Mouse (Mus musculus) midbrain, embryonic 10.5 days (tissue): ENCODE data around the gene Aen. TPM values are rescaled to one million over a fixed set of nuclear protein-coding genes. Genes with fewer than 3 reads are reported as not detected.

Source experiments
- DNase-seq: peaks from one replicate; pipeline ENCODE4 v3.0.0-alpha.2; 2017; ENCODE audit warnings: low spot score
- H3K27ac ChIP-seq: fragments of 300-500 bp; sonication (generic); replicated peaks from 2 replicates; pipeline ENCODE4 v1.5.1; 2016; ENCODE audit warnings: mild to moderate bottlenecking
- H3K27me3 ChIP-seq: fragments of 300-500 bp; sonication (generic); 2 replicates; pipeline ENCODE4 v1.6.1; 2016; ENCODE audit warnings: low read depth, mild to moderate bottlenecking; ENCODE audit not compliant: poor library complexity, severe bottlenecking
- H3K36me3 ChIP-seq: fragments of 300-500 bp; sonication (generic); 2 replicates; pipeline ENCODE4 v1.6.1; 2016; ENCODE audit warnings: mild to moderate bottlenecking, moderate library complexity
- H3K4me1 ChIP-seq: fragments of 300-500 bp; sonication (generic); 2 replicates; pipeline ENCODE4 v1.6.1; 2016
- H3K4me3 ChIP-seq: fragments of 300-500 bp; sonication (generic); 2 replicates; pipeline ENCODE4 v1.5.1; 2016; ENCODE audit warnings: mild to moderate bottlenecking, moderate library complexity
- H3K9me3 ChIP-seq: fragments of 300-500 bp; sonication (generic); replicated peaks from 2 replicates; pipeline ENCODE4 v1.6.1; 2016; ENCODE audit warnings: mild to moderate bottlenecking
- WGBS: fragments of 180-500 bp; shearing (Covaris S2); methylation state at CpG from one replicate; pipeline ENCODE4 v1.1.7; 2016; 5-methylcytosine and 5-hydroxymethylcytosine counted together
- polyA plus RNA-seq: library from polyadenylated mRNA; unstranded; fragments of >200 nt; fragmentation: Nextera tagmentation; extraction: Ambion mirVana; gene quantifications from 2 replicates; pipeline ENCODE4 v1.2.1, GENCODE M21; 2016

The Aen gene
- polyA plus RNA-seq, 1 experiment from 2014 or later, result 76.5 TPM

DNA sequence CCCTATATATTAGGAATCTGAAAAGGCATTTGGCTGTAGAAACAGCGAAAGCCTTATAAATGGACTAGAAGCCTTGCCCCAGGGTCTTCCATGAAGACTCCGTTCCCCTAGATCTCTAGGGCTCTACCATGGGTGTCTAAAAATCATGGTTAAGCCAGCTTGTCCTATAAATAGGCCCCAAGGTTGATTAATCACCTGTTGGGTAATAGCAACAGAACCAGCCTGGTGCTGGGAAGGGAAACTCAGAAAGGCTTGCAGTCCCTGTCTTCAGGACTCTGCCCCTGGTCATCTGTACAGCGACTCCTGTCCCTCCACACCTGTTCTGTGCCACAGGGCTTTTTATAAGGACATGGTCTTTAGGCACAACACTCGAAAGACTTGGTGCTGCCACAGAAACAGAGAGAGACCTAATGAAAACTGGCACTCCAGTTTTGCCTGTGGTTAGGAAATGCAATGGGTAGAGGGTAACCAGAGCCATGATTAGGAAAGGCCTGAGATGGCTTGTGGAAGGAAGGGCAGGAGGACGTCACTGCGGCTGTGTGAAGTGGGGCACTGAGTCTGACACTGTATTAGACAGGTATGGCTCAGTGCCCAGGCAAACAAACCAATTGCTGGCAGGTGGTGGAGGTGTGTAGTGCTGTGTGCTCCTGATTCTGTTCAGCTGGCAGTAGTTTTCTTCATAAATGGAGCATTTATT is 7.7 kb downstream of the Aen start:
- DNase-seq, result no peak

DNA sequence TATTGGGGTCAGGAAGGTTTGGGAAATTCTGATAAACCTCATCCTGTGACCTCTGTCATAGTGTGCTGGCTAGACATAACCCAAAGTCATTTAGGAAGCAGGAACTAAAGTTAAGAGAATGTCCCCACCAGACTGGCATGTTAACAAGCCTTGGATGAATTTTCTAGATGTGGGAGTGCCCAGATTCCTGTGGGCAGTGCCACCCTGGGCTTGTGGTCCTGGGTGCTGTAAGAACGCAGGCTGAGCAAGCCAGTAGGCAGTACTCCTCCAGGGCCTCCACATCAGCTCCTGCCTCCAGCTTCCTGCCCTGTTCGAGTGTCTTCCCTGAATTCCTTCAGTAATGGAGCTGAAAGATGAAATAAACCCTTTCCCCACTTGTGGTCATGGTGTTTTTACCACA is 8.5 kb downstream of the Aen start:
- H3K36me3 ChIP-seq, result peaks cover 69% of the 10 kb centered on the region

More for the DNA sequence above, 7.7 kb downstream of the Aen start:
- H3K27ac ChIP-seq, result no peak overlapping the region
- peaks cover 65% of the 10 kb centered on the region for H3K36me3 ChIP-seq
- H3K9me3 ChIP-seq, result no peaks in the 10 kb centered on the region
- H3K4me1 ChIP-seq, result no peaks in the 10 kb centered on the region
- no peak overlapping the region for H3K4me3 ChIP-seq
- H3K27me3 ChIP-seq, result no peaks in the 10 kb centered on the region
- 97% methylated on average over 6 of the region's 6 CpGs for WGBS

DNA sequence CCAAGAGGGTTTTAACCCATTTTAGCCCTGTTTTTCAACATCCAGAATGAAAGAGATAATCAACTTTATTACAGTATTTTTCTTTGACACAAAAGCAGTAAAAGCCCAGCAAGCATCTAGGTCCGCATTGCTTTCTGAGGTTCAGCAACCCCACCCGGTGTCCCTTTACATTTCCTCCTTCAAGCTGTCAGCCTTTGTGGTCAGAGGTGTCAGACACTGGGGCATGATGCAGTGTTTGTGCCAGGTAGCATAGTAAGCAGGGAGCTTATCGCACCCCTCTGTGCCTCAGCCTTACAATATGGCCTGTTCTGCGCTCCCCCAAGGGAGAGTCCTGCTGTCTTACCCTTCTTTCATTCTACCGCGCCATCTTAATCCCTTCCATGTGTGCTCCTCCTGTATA is 13.4 kb downstream of the Aen start:
- peaks cover 56% of the 10 kb centered on the region for H3K36me3 ChIP-seq
- DNase-seq, result no peak
- WGBS, result 86% methylated on average over 6 of the region's 6 CpGs

More for the DNA sequence above, 8.5 kb downstream of the Aen start:
- no peaks in the 10 kb centered on the region for H3K9me3 ChIP-seq
- H3K4me1 ChIP-seq, result no peaks in the 10 kb centered on the region
- H3K27ac ChIP-seq, result no peak overlapping the region
- no peak overlapping the region for H3K4me3 ChIP-seq
- WGBS, result 96% methylated on average over 2 of the region's 2 CpGs
- no peaks in the 10 kb centered on the region for H3K27me3 ChIP-seq
- no peak for DNase-seq

DNA sequence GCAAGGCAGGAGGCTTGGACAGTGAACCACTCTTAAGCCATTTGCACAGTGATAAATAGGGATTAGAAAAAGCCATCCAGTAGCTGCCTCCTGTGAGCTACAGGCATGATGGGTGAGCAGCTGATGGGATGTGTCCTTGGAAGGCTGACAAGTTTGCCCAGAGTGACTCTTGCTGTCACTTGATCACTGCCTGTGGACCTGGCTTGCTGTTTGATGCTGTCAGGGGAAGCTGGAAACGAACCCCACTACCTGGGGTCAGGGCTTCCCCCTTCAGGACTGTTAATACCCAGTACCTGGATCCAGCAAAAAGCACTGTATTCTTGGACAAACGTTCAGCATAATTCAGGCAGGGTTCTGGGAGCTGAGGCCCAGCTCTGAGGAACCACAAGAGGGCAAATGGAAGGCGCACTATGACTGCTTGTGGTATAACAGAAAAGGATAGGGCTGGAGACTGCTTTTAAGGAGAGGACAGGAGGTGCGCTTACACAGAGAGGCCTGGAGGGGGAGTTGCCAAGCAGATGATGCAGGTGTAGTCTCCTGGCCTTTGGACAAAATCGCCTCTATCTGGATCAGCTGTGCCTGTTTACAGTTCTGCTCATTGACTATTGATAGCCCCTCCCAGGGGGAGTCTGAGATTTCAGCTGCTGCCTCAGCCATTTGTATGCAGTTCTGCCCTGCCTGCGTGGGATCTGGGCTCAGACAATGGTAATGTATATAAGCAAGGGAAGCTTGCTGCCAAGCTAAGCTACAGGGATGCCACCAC is 14.9 kb downstream of the Aen start:
- no peaks in the 10 kb centered on the region for H3K27me3 ChIP-seq
- WGBS, result 50% methylated on average over 6 of the region's 6 CpGs
- 0 out of 2 replicates have a peak overlapping the region, but pooled peaks have one; percentile 17 for H3K27ac ChIP-seq
- no peaks in the 10 kb centered on the region for H3K9me3 ChIP-seq
- H3K36me3 ChIP-seq, result peaks cover 41% of the 10 kb centered on the region
- no peak overlapping the region for H3K4me3 ChIP-seq
- H3K4me1 ChIP-seq, result peaks cover 39% of the 10 kb centered on the region
- no peak for DNase-seq

More for the DNA sequence above, 13.4 kb downstream of the Aen start:
- no peak overlapping the region for H3K27ac ChIP-seq
- no peaks in the 10 kb centered on the region for H3K9me3 ChIP-seq
- no peak overlapping the region for H3K4me3 ChIP-seq
- H3K4me1 ChIP-seq, result peaks cover 35% of the 10 kb centered on the region
- no peaks in the 10 kb centered on the region for H3K27me3 ChIP-seq

DNA sequence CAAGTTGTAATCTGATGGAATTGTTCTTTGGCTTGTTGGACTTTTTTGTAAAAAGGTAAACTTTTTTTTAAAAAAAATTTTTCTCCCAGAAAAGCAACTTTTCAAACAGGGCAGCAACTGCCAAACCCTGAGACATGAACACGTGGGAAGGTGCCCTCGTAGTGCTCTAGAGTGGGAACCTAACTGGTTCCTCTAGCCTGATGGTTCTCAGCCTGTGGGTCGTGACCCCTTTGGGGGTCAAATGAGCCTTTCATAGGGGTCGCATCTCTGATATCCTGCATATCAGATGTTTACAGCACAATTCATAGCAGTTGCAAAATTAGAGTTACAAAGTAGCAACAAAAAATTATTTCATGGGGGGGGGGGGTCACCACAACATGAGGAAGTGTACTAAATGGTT is 15.6 kb downstream of the Aen start:
- peaks cover 39% of the 10 kb centered on the region for H3K4me1 ChIP-seq
- no peak overlapping the region for H3K27ac ChIP-seq
- DNase-seq, result no peak
- H3K27me3 ChIP-seq, result no peaks in the 10 kb centered on the region
- H3K4me3 ChIP-seq, result no peak overlapping the region
- H3K9me3 ChIP-seq, result no peaks in the 10 kb centered on the region
- peaks cover 34% of the 10 kb centered on the region for H3K36me3 ChIP-seq
- 85% methylated on average over 4 of the region's 4 CpGs for WGBS

DNA sequence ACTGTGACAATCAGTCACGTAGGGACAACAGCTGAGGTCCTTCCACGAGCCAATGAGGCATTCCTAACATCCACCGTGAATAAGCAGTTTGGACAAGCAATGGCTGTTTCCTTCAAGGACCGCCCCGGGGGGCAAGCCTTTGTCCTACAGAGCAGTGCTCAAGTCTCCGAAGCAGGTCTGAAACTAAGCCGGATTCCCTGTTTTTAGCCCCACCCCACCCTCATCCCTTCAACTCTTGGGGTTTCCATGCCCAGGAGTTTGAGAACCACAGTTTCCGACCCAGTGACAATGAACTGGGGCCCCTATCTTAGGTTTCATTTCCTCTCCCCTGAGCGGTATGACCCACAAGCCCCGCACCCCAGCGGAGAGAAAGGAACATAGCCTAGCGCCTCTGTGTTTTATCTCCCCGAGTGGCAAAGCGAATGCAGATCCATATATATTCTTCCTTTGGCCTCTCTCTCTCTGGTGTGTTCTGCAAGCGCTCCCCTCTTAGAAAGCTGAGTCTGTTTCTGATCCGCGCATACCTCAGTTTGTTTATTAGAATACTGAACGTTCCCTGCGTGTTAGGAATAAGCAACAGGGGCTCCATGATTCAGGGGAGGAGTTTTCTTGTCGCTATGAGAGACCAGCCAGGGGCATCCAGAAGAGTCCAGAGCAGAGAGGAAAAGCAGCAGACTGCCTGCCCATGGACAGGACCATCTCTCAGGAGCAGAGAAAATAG is 16.8 kb downstream of the Aen start:
- H3K9me3 ChIP-seq, result no peaks in the 10 kb centered on the region
- peaks cover 39% of the 10 kb centered on the region for H3K4me1 ChIP-seq
- DNase-seq, result peak; percentile 61
- H3K36me3 ChIP-seq, result peaks cover 22% of the 10 kb centered on the region
- 21% methylated on average over 20 of the region's 20 CpGs for WGBS
- peak overlapping the region; percentile 69 for H3K27ac ChIP-seq
- no peaks in the 10 kb centered on the region for H3K27me3 ChIP-seq
- H3K4me3 ChIP-seq, result peak overlapping the region; percentile 39

DNA sequence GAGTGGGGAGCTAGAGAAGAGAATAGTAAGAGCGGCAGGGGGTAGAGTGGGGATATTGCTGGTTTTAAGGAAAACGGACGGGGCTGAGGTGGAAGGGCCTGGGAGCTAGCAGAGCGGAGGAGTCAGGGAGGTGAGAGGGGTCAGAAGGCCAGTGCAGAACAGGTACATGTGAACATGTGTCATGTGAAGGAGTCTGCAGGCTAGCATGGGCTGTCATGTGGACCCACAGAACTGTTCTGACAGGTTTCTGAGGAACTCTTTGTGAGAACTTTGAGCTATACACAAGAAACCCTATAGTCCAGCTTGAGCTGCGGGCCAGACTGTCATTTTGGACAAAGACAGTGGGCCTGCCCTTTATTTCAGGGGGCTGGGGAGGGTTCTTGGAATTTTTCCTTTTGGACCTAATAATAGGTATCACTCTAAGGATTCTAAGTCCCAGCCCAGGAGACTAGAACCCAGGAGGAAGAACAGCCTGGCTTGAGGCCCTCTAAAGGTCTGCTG is 17.4 kb downstream of the Aen start, which contains the start of gene Isg20:
TSS of gene Isg20 (plus strand) at position 451 of the 501 bp plus-strand sequence.
- Histone ChIP-seq H3K4me3 (peak within 1 kb of the TSS; percentile 39), H3K4me1 (peaks cover 39% of the 10 kb centered on the region)

DNA sequence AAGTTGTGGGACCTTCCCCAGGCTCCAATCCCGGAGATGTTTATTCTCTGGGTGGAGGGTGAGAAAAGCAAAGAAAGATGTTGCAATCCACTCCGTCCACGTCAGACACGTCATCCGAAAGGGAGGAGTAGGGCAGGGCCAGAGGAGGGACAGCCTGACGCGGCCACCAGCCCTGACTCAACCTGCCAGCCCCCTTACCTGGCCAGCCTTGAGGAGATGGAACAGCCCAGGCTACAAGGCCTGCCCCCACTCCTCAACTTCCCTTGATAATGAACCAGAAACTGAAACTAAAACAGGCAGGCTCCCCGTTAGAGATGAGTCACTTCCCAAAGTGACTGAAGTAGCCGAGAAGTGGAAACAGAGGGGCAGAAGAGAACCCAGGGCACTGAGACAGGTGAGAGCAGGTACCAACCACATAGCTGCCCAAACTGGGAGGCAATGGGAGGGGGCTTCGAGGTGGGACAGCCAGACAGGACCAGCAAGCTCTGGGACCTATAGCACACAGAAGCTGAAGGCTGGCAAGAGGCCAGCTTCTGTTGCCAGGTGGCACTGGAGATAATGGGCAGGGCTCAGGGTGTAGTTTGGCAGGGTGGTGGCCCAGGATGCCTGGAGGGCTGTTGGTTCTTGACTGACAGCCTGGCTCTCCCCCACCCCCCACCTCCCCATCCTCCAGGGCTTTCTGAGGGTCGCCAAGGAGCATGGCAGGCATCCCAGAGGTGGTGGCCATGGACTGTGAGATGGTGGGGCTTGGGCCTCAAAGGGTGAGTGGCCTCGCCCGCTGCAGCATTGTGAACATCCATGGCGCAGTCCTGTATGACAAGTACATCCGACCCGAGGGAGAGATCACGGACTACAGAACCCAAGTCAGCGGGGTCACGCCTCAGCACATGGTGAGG is 18.2 kb downstream of the Aen start:
- Histone ChIP-seq H3K36me3 (peaks cover 14% of the 10 kb centered on the region), H3K4me3 (no peak overlapping the region), H3K27ac (no peak overlapping the region), H3K4me1 (peaks cover 39% of the 10 kb centered on the region), H3K27me3 (no peaks in the 10 kb centered on the region), H3K9me3 (no peaks in the 10 kb centered on the region)
- no peak for DNase-seq
- 82% methylated on average over 19 of the region's 19 CpGs for WGBS

More for the DNA sequence above, 17.4 kb downstream of the Aen start, which contains the start of gene Isg20:
- no peaks in the 10 kb centered on the region for H3K9me3 ChIP-seq
- peak within 1 kb of the TSS; percentile 69 for H3K27ac ChIP-seq
- no peaks in the 10 kb centered on the region for H3K27me3 ChIP-seq
- WGBS, result 60% methylated on average over 5 of the region's 5 CpGs
- peaks cover 22% of the 10 kb centered on the region for H3K36me3 ChIP-seq
- no peak for DNase-seq

DNA sequence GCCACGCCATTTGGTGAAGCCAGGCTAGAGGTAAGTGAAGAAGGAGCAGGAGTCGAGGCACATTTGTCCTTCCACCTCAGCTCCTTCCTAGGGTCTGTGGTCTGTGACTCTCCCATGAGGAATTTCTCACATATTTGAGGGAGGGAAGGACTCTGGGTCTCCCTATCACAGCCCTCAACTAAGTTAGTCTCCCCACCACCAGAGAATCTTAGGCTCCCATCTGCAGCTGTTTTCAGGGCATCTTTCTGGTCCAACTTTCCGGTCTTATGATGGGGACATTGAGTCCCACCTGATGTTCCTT is 18.8 kb downstream of the Aen start:
- Histone ChIP-seq H3K36me3 (peaks cover 8% of the 10 kb centered on the region), H3K4me1 (peaks cover 39% of the 10 kb centered on the region), H3K27ac (no peak overlapping the region), H3K4me3 (no peak overlapping the region), H3K9me3 (no peaks in the 10 kb centered on the region), H3K27me3 (no peaks in the 10 kb centered on the region)
- no peak for DNase-seq
- WGBS, result 86% methylated on average over 3 of the region's 3 CpGs

DNA sequence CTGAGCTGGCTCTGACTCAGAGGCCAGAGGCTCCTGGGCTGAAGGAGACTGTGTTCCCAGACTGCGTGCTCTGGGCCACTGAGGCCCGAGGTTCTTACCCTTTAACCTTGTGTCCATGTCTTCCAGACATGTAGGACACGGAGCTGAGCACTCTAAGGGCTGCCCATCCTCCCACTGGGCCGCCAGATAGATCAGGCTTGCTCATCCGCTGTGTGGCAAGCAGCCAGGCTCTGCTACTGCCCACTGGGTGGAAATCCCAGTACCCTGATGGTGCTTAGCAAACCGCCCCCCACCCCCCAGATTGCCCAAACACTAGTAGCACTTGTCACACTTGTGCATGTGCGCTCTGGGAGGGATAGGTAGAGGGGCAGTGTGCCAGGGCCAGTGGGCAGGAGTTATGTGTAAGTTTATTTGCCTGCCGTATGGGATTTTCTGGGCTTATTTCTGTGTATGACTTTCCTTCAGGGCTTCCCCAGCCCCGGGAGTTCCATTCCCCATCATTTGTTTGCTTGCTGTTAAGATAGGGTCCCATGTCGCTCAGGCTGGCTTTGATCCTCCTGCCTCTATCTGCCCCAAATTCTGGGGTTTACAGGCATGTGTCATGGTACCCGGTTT is 19.3 kb downstream of the Aen start:
- Histone ChIP-seq H3K27ac (no peak overlapping the region), H3K4me1 (peaks cover 39% of the 10 kb centered on the region), H3K27me3 (no peaks in the 10 kb centered on the region), H3K4me3 (no peak overlapping the region), H3K9me3 (no peaks in the 10 kb centered on the region), H3K36me3 (peaks cover 3% of the 10 kb centered on the region; the same call in 1 of the 2 replicates)
- no peak for DNase-seq
- 84% methylated on average over 11 of the region's 11 CpGs for WGBS

DNA sequence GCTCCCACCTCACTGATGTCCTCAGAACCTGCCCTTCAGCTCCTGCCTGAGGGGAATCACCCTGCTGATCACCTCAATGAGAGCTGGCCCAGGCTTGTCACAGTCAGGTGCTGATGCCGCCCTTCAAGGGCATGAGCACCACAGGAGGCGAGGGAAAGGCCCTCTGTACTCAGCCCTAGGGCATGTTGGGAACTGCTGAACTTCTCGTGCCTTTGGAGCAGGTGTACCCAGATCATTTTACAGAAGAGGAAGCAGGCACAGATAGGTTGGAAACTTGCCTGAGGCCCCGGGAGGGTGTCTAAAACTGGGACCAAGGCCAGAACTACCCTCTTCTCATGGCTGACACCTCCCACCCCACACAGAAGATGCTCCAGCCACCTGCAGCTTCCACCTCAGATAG is 23.0 kb downstream of the Aen start:
- 69% methylated on average over 4 of the region's 4 CpGs for WGBS
- Histone ChIP-seq H3K27ac (no peak overlapping the region), H3K9me3 (no peaks in the 10 kb centered on the region)

More for the DNA sequence above, 23.0 kb downstream of the Aen start:
- no peaks in the 10 kb centered on the region for H3K36me3 ChIP-seq
- 0 out of 2 replicates have a peak, but pooled peaks cover 8% of the 10 kb centered on the region for H3K27me3 ChIP-seq
- H3K4me1 ChIP-seq, result peaks cover 13% of the 10 kb centered on the region
- no peak for DNase-seq
- no peak overlapping the region for H3K4me3 ChIP-seq
